Mouse (Mus musculus) testis, adult 2 months (tissue): ENCODE measurements at regions not wholly inside any gene's neighbourhood (a gene's known extent, or its start where the extent isn't known, plus 50 kb on each side); places are given as distances from the start of the nearest gene placed in this dataset.

Source experiments
- CTCF ChIP-seq: fragments of 200-500 bp; IDR thresholded peaks from 2 replicates; pipeline ENCODE4 v1.5.1; 2012; ENCODE audit warnings: low read depth, mild to moderate bottlenecking, inconsistent platforms, low read length, moderate library complexity; ENCODE audit not compliant: control insufficient read depth, insufficient read depth, insufficient replicate concordance
- POLR2A ChIP-seq: fragments of 200-500 bp; IDR thresholded peaks from 2 replicates; pipeline ENCODE4 v1.6.1; 2012; ENCODE audit warnings: low read depth, mild to moderate bottlenecking, inconsistent platforms, low read length, moderate library complexity; ENCODE audit not compliant: control insufficient read depth

DNA sequence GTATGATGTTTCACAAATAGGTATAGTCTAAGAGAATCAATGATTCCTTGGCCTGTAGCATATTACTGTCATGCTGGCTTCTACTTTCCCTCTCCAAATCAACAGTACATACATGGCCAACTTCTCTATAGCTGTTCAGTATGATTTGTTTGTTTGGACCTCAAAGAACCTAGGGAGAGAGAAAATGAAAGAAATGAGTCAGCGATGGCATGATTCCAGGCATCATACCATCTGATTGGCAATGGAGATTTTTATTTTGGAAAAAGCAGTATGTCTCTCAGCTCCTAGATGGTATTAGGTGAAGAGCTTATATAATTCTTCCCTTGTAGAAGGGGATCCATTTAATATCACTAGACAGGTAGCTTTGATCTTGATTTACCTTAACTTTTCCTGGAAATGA is 519.1 kb downstream of the Gm9195 start:
- TF ChIP-seq CTCF (no peak), POLR2A (no peak)
